Mouse (Mus musculus): ENCODE results near the gene Olfr1179.

- TF ChIP-seq CTCF (IDR thresholded peaks at IDR 0.05; ENCODE audit: extremely low read depth, insufficient read depth, low read length) (no peak), POLR2A (IDR thresholded peaks at IDR 0.05; ENCODE audit: extremely low read depth, insufficient read depth, low read length) (no peak)
These were observed at the start of gene Olfr1179 for GRCm38 (mm10) chr2:88406353-88406752.
